Mouse (Mus musculus): ENCODE measurements around the gene Fmc1.
A peak's percentile ranks its signal among the peaks of the same experiment; 100 is the strongest.

Gene Fmc1

DNA sequence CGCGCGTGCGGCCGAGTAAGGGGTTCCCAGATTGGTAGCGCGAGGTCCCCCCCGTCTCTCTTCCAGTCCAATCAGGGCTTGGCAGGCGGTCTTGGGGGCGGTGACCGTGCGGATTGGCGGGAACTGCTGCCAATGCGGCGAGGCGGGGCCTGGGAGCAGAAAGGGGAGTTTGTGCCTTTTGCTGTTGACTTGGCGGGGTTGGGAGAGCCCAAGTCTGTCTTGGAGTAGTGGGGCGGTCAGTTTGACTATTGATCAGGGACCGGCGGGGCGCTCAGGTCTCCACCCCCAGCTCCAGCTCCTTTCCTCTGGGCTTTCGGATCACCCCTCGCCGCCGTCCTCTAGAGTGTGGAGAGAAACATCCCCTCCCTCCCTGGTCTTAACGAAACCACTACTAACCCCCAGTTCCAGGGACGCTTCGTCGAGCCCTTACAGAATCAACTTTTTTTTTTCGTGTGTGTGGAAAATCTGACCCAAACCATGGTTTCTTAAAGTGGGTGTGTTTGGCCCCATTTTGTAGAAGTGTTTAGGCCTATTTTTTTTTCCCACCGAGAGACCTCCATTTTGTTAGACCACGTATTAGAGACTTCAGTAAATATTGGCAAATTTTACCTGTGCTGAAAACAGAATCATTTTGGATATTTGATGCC lies 18.8 kb downstream of the Fmc1 start:
- DNase-seq (ENCODE audit: low read depth), result peak; percentile 90

DNA sequence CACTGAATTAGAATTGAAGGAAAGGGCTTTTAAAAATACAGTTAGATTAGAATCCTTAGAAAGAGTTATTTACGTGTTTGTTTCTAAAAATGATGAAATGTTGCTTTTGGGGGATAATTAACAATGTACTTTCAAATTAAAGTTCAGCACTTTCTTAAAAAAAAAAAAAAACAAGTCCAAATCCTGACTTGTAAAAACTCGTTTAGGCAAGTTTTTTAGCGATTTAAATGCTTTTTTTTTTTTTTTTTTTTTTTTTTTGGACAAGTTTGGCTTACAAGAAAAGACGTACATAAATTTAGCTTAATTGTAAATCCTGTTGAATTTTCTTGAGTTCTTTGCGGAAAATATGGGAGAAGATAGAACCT lies 19.3 kb downstream of the Fmc1 start:
- no peak for DNase-seq (ENCODE audit: low read depth)

GRCm38 (mm10) chr6:38576096-38576495 lies 42.8 kb downstream of the Fmc1 start:
- DNase-seq (ENCODE audit: low read depth), result no peak

DNA sequence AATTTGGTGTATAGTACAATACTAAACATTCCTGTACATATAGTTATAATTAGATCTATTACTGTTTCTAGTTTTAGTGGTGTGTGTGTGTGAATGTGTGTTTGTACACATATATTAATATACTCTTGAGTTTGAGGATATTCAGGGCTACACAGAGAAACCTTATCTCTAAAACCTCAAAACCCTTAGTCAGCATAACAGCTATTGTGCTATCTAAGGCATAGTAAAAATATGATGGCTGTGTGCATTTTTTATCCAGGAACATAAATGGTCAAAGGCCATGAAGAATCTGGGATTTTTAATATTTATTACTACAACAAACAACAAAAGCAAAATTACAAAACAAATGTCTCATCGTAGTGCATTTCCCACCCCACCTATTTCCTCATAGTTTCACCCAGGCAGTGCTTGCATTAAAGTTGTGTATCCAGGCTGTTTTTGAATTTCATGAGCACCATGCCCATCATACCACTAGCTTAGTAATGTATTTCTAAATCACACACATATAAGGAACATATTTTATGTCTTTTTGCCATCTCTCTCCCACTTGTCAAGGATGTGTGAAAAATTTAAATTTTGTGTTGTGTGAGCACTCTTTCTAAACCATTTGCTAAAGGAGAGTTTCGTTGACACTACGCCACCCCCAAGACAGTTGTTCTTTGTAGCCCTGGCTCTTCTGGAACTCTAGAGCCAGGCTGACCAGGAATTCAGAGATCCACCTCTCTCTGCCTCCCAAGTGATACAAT lies 47.0 kb downstream of the Fmc1 start:
- DNase-seq (ENCODE audit: low read depth), result no peak

DNA sequence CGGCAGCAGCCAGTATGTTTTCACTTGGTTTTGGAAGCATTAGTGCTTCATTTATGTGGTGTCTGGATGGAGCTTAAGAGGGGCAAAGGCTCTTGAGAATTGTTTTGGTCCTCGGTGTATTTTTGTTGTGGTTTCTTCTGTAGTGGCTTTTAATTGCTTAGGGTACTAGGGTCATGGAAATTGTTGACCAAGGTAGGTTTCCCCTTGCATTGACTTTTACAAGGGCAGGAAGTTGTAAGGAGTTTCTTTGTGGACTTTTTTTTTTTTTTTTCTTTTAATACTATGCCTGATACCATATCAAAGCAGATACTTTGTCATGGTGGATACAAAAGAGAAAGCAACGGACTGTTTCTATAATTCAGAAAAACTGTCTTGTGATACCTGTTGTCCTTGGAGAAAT lies 48.4 kb downstream of the Fmc1 start:
- DNase-seq (ENCODE audit: low read depth), result no peak

Data from fibroblast of lung, adult 2 months (primary cell).